Mouse (Mus musculus) midbrain, postnatal 0 days (tissue): ENCODE data around the gene Galnt14. TPM values are rescaled to one million over a fixed set of nuclear protein-coding genes. Genes with fewer than 3 reads are reported as not detected.

ENCODE experiments used
- ATAC-seq: fragments of 200-750 bp; cut with Nextera tagmentation; 2 replicates; pipeline ENCODE4 v1.8.0; 2017; ENCODE audit warnings: moderate number of reproducible peaks, mild to moderate bottlenecking, moderate TSS enrichment, moderate library complexity; ENCODE audit not compliant: low FRiP score
- DNase-seq: peaks from one replicate; pipeline ENCODE4 v3.0.0-alpha.2; 2015; ENCODE audit warnings: low spot score
- H3K27ac ChIP-seq: fragments of 300-500 bp; sonication (generic); 2 replicates; pipeline ENCODE4 v1.5.1; 2014; ENCODE audit warnings: low read depth, mild to moderate bottlenecking, low read length, mixed read lengths
- H3K27me3 ChIP-seq: fragments of 300-500 bp; sonication (generic); 2 replicates; pipeline ENCODE4 v1.6.1; 2014; ENCODE audit warnings: low read length, control low read depth, mixed read lengths; ENCODE audit not compliant: insufficient read depth
- H3K36me3 ChIP-seq: fragments of 300-500 bp; sonication (generic); 2 replicates; pipeline ENCODE4 v1.6.1; 2014; ENCODE audit warnings: low read length, control low read depth, mixed read lengths; ENCODE audit not compliant: insufficient read depth
- H3K4me1 ChIP-seq: fragments of 300-500 bp; sonication (generic); 2 replicates; pipeline ENCODE4 v1.6.1; 2014; ENCODE audit warnings: mild to moderate bottlenecking, control low read depth, antibody characterized with exemption, low read length, mixed read lengths; ENCODE audit not compliant: insufficient read depth
- H3K4me2 ChIP-seq: fragments of 300-500 bp; sonication (generic); 2 replicates; pipeline ENCODE4 v1.6.1; 2014; ENCODE audit warnings: low read depth, mild to moderate bottlenecking, low read length, mixed read lengths; ENCODE audit not compliant: poor library complexity, severe bottlenecking
- H3K4me3 ChIP-seq: fragments of 300-500 bp; sonication (generic); 2 replicates; pipeline ENCODE4 v1.5.1; 2014; ENCODE audit warnings: low read depth, mild to moderate bottlenecking, low read length, moderate library complexity
- H3K9ac ChIP-seq: fragments of 300-500 bp; sonication (generic); replicated peaks from 2 replicates; pipeline ENCODE4 v1.6.1; 2014; ENCODE audit warnings: mild to moderate bottlenecking, low read length, moderate library complexity, mixed read lengths; ENCODE audit not compliant: poor library complexity, severe bottlenecking
- H3K9me3 ChIP-seq: fragments of 300-500 bp; sonication (generic); 2 replicates; pipeline ENCODE4 v1.6.1; 2016; ENCODE audit warnings: low read length, control low read depth
- CTCF ChIP-seq: IDR thresholded peaks from 2 replicates; pipeline ENCODE4 v1.5.1; 2016; ENCODE audit warnings: antibody characterized with exemption, mild to moderate bottlenecking
- WGBS: fragments of 180-500 bp; shearing (Covaris S2); extraction: QIAGEN DNeasy Blood & Tissue Kit; methylation state at CpG from one replicate; pipeline ENCODE4 v1.1.7; 2014; 5-methylcytosine and 5-hydroxymethylcytosine counted together
- polyA plus RNA-seq: library from polyadenylated mRNA; unstranded; fragments of >200 nt; fragmentation: Nextera tagmentation; extraction: Ambion mirVana; gene quantifications from 2 replicates; pipeline ENCODE4 v1.2.1, GENCODE M21; 2015
- total RNA-seq: library from RNA; depleted of rRNA; stranded (reverse); fragments of >200 nt; gene quantifications from 2 replicates; pipeline ENCODE4 v1.2.3, GENCODE M21; 2014

The Galnt14 gene
- total and polyA plus RNA-seq, 2 experiments from 2014 or later, result 18.9 to 22.0 TPM

DNA sequence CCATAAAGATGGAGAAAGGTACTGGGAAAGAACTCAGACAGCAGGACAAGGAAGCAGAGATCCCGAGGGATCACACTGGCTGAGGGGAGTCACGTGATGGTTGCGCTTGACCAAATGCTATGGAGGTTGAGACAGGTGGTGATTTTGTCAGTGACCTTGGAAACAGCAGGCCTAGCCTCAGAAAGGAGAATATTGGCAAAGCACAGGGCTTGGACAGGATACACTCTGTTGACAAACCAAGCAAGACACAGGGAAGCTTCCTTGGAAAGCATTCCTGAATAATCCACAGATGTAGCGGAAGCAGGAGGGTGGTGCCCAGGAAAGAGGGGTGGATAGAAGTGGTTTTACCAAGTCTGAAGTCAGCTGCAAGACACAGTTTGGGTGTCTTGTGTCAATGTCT, 206.1 kb downstream of the Galnt14 start:
- Histone ChIP-seq H3K9ac (no peak overlapping the region), H3K27ac (no peak overlapping the region), H3K36me3 (no peaks in the 10 kb centered on the region), H3K4me1 (no peaks in the 10 kb centered on the region), H3K27me3 (no peaks in the 10 kb centered on the region), H3K9me3 (no peaks in the 10 kb centered on the region), H3K4me3 (no peak overlapping the region), H3K4me2 (no peak overlapping the region)
- ATAC-seq, result no peak
- 89% methylated on average over 4 of the region's 4 CpGs for WGBS
- no peak for TF ChIP-seq CTCF
- peak; percentile 27 for DNase-seq

DNA sequence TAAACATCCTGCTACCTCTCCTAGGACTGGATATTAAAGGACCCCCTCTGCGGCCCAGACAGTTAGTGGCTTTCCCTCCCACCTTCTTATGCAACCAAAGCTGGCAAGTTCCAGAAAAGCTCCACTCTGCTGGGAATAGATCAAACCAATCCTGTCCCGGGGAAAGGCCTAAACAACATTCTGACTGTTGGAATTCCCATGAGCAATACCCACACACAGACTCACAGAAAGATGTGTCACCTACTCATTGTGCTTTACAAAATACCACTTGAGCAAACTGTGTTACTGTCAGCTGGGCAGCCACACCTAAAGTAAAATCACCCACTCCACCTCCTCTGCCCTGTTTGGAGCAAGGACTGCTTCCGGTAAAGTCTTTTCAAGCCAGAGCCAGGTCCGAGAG, 207.6 kb downstream of the Galnt14 start:
- Histone ChIP-seq H3K36me3 (no peaks in the 10 kb centered on the region), H3K9me3 (no peaks in the 10 kb centered on the region), H3K27ac (no peak overlapping the region), H3K27me3 (no peaks in the 10 kb centered on the region), H3K4me3 (no peak overlapping the region), H3K4me1 (no peaks in the 10 kb centered on the region), H3K9ac (no peak overlapping the region), H3K4me2 (no peak overlapping the region)
- no peak for TF ChIP-seq CTCF
- ATAC-seq (no peak), DNase-seq (no peak)
- 92% methylated on average over 4 of the region's 4 CpGs for WGBS

DNA sequence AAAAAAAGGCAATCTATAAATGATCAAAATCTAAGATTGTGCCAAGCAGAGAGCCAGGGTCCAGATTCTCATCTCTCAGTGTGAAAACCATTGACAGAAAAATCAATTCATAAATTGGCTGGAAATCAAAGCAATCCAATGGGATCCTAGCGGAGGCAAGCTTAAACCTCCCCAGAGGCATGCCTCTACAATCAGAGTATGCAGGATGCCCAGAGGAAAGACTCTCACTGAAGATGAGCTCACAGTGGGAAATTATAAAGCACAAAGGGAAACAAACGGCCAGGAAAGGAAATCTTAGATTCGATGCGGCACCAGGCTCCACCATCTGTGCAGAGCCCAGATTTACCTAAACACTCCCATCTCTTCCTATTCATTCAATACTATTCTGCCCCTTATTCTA, 220.7 kb downstream of the Galnt14 start:
- ATAC-seq (no peak), DNase-seq (no peak)
- Histone ChIP-seq H3K4me2 (no peak overlapping the region), H3K9ac (no peak overlapping the region), H3K4me1 (peaks cover 11% of the 10 kb centered on the region), H3K27me3 (no peaks in the 10 kb centered on the region), H3K9me3 (no peaks in the 10 kb centered on the region), H3K4me3 (no peak overlapping the region), H3K36me3 (no peaks in the 10 kb centered on the region), H3K27ac (peak overlapping the region; percentile 12; the same call in 1 of the 2 replicates)
- 37% methylated on average over 4 of the region's 4 CpGs for WGBS
- no peak for TF ChIP-seq CTCF

DNA sequence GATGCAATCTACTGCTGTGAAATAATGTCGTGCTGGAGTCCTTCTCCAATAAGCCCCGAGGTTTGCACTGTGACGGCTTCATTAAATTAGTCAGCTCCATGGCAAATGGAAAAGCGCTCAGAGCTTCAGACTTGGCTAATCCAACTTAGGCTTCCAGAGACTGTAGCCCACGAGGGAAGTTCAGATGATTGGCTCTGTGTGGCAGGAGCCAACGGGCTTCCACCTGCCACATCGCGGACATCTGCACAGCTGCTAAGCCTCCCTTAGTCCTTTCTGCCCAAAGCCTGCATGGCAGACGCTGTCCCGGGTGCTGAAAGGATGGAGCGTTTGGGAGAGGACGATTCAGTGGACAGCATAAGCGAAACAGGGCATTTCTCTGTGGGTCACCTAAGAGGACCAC, 222.5 kb downstream of the Galnt14 start:
- Histone ChIP-seq H3K4me2 (peak overlapping the region; percentile 30), H3K4me1 (peaks cover 11% of the 10 kb centered on the region), H3K9ac (no peak overlapping the region), H3K27me3 (no peaks in the 10 kb centered on the region), H3K36me3 (no peaks in the 10 kb centered on the region), H3K9me3 (no peaks in the 10 kb centered on the region), H3K4me3 (no peak overlapping the region), H3K27ac (peak overlapping the region; percentile 38; the same call in 1 of the 2 replicates)
- WGBS, result 11% methylated on average over 13 of the region's 13 CpGs
- TF ChIP-seq CTCF, result no peak
- peak; percentile 44 for ATAC-seq
- peak; percentile 67 for DNase-seq

DNA sequence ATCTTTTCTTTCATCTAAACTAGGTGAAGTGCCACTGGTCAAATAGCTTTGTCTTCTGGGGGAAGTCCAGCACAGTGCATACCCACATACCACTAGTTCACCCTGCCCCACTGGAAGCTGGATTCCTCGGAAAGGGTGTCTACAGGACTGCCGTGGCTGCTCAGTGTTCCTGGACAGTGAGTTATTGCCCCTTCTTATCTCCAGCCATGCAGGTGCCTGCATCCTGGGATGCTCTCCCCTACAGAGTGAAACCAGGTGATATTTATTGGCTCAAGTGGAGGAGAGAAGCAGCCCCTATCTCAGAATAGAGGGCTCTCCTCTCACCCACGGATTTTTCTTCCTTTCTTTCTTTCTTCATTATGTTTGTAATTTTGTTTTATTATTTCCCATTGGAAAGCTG, 222.9 kb downstream of the Galnt14 start:
- no peak for ATAC-seq

DNA sequence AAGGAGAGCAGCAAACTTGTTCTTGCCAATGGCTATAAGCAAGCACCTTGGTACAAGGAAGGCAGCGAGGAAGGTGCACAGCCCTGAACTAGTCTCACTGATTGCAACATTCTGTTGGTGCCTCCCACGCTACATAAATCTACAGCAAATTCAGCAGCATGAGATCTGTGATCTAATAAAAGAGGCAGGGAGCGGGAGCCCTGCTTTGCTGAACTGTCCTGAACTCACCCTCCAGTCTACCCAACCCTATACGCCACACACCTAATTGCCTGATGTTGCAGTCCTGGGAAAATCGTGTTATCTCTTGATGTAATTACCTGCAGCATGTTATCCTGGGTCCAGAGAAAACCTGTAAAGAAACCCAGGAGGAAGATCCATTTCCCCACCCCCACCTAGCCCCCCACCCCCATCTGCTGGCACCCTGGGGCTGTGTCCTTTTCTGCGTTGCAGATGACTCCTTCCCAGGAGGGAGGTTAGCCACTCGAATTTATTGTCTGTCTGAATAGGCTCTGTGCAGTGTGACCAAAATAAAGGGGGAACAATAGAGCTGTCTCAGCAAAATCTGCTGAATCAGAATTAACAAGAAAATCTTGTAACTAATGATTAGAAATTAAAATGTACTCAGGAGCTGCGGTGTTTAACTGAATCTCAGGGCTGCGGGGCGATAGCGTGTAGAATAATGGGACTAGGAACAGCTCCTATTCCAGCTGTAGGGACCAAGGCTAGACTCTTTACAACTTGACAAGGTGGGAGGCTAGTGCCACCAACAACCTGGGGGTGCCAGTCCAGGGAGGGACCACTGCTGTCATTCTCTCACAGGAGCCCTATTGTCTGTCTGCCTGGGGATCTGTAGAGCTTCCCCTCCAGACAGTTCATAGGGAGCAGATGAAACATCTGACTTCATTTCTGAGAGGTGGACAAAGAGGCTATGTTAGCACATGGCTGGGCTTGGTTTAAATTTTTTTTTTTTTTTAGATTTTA, 232.9 kb downstream of the Galnt14 start:
- H3K4me1 ChIP-seq, result 0 out of 2 replicates have a peak, but pooled peaks cover 2% of the 10 kb centered on the region
- 0 out of 2 replicates have a peak overlapping the region, but pooled peaks have one; percentile 0 for H3K9ac ChIP-seq
- no peak overlapping the region for H3K4me2 ChIP-seq
- no peaks in the 10 kb centered on the region for H3K9me3 ChIP-seq
- TF ChIP-seq CTCF, result no peak
- no peak overlapping the region for H3K4me3 ChIP-seq
- DNase-seq (no peak), ATAC-seq (no peak)
- no peaks in the 10 kb centered on the region for H3K27me3 ChIP-seq
- no peak overlapping the region for H3K27ac ChIP-seq
- 23% methylated on average over 11 of the region's 11 CpGs for WGBS
- no peaks in the 10 kb centered on the region for H3K36me3 ChIP-seq

More for the DNA sequence above, 222.9 kb downstream of the Galnt14 start:
- Histone ChIP-seq H3K4me2 (peak overlapping the region; percentile 30; the same call in 1 of the 2 replicates), H3K9ac (no peak overlapping the region), H3K4me3 (no peak overlapping the region), H3K9me3 (no peaks in the 10 kb centered on the region), H3K27ac (no peak overlapping the region; the same call in 1 of the 2 replicates), H3K27me3 (no peaks in the 10 kb centered on the region), H3K36me3 (no peaks in the 10 kb centered on the region), H3K4me1 (peaks cover 11% of the 10 kb centered on the region)
- no peak for TF ChIP-seq CTCF
- DNase-seq, result no peak
- WGBS, result 49% methylated on average over 3 of the region's 3 CpGs
